Mouse (Mus musculus): ENCODE measurements around the gene Cbx6.
"Not testable (repeated sequence)": the region's sequence is repeated elsewhere in the genome, so short reads cannot be mapped to it uniquely, and the experiment has no call there.

Cbx6 gene

GRCm38 (mm10) chr15:79832064-79832900 is 2.2 kb downstream of the Cbx6 start:
- in situ Hi-C loops (cut with MboI; ENCODE audit: unreplicated experiment in 2 of 2), result loop anchor here (5.0 kb wide), 5 partner anchors 50 to 245 kb away; partner anchors contain the start of gene Apobec3 (in 1 of the 2)

- in situ Hi-C loops (cut with MboI; ENCODE audit: unreplicated experiment in 2 of 2), result loop anchor here (5.0 kb wide), 5 partner anchors 52 to 247 kb away; partner anchors contain the start of gene Apobec3 (in 1 of the 2)
These were observed 4.1 kb downstream of the Cbx6 start for GRCm38 (mm10) chr15:79830388-79830787.

GRCm38 (mm10) chr15:79829431-79829830 is 5.1 kb downstream of the Cbx6 start:
- in situ Hi-C loops (cut with MboI; ENCODE audit: unreplicated experiment in 2 of 2), result no loop called here

GRCm38 (mm10) chr15:79828366-79829035 is 6.0 kb downstream of the Cbx6 start:
- in situ Hi-C loops (cut with MboI; ENCODE audit: unreplicated experiment in 2 of 2), result no loop called here

DNA sequence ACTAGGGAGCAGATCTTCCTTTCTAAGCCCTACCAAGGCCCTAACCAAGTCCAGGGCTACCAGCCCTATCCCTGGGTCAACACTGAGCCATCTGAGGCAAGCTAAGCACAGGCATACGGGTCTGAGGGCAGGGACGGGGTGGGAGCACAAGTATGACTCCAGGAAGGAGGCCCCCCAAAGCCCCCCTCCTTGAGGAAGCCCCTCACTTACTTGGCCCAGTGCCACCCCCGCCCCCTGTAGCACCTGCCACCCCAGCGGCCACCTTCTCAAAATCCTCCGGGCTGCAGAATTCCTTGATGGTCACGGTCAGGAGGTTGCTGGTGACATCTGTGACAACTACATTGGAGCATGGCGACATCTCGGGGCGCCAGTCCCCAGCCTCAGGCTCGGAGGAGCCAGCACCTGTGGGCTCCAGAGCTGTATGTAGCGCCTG is 6.7 kb downstream of the Cbx6 start:
- in situ Hi-C loops (cut with MboI; ENCODE audit: unreplicated experiment in 2 of 2), result no loop called here

GRCm38 (mm10) chr15:79827061-79827777 is 7.3 kb downstream of the Cbx6 start:
- in situ Hi-C loops (cut with MboI; ENCODE audit: unreplicated experiment in 2 of 2), result no loop called here

DNA sequence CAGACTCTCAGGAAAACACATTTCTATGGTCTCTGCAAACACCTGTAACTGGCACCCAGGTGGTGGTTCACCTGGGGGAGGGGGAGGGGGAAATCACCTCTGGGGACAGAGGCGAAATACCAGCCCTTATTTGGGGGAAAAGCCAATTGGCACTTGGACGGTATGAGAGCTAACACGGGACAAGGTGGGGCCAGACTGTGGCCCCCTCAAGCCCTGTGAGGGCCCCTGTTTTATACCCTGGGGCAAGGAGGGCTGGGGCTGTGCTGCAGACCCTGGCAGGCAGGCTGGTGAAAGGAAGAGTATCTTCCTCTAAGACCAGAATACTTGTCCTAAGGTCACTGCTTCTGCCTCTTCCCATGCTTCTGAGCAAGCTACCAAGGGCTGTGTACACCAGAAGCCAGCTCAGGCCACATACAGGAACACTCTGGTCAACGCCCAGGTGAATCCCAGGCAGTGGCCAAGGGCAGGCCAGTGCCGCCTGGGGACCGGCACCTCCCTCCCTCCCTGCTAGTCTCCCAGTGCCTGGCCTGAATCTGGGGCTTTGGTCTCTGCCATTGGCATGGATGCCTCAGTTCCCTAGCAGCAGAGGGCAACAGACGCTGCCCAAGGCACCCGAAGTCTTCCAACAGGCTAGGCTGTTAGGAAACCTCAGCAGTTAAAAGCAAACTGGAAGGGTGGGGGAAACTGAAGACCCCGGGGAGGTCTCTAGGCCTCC is 8.1 kb downstream of the Cbx6 start:
- in situ Hi-C loops (cut with MboI; ENCODE audit: unreplicated experiment in 2 of 2), result no loop called here

- in situ Hi-C loops (cut with MboI; ENCODE audit: unreplicated experiment in 2 of 2), result no loop called here
These were observed 9.2 kb downstream of the Cbx6 start for GRCm38 (mm10) chr15:79825146-79825825.

GRCm38 (mm10) chr15:79823588-79824280 is 10.8 kb downstream of the Cbx6 start:
- in situ Hi-C loops (cut with MboI; ENCODE audit: unreplicated experiment in 2 of 2), result no loop called here

DNA sequence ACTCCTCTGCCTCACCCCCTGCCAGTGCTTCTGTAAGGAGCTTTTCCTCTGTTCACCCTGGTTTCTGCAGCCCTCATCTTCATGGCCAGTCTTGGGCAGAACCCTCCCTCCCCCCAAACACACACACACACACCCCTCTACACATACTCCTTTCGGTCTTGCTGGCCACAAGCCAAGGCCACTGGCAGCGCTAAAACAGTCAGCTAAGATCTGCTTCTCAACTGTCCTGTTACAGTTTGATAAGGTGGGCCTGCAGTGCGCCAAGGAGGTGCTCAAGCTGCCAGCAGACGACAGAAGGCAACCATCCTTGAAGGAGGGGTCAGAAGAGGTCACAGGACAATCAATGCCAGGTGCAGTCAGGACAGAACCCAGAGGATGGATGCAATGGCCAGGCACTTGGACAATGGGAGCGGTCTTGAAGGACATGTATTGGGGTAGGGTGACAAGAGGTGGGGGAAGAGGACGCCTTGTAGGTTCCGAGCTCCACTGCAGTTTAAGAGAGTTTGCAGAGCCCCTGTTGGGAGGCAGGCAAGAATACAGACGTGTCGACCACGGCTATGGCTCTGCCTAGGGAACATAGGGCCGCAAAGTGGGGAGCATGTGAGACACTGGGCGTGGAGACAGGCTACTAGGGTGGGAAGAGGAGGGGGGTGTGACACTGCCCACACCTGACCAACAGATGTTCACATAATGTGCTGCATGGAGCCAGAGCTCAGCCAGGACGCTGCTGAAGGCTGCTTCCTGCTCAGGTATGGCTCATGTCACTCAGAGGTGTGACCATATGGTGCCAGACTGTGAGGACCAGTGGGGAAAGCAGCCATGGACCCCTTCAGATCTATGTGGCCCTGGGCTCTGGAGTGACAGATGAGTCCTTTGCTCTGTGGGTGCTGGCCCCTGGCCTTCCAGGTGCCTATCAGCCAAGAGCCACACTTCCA is 12.0 kb downstream of the Cbx6 start:
- in situ Hi-C loops (cut with MboI; ENCODE audit: unreplicated experiment in 2 of 2), result no loop called here

DNA sequence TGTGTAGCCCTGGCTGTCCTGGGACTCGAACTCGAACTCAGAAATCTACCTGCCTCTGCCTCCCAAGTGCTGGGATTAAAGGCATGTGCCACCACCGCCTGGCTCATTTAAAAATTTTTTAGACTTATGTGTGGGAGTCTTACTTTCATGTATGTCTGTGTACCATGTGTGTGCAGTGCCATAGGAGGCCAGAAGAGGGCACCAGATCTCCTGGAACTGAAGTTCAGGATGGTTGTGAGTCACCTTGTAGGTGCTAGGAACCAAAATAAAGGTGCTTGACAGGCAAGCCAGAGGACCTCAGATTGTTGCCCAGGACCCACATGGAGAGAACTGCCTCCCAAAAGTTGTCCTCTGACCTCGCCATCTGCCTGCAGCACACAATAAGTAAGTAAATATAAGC is 16.2 kb downstream of the Cbx6 start:
- in situ Hi-C loops (cut with MboI; ENCODE audit: unreplicated experiment in 2 of 2), result no loop called here

- in situ Hi-C loops (cut with MboI; ENCODE audit: unreplicated experiment in 2 of 2), result no loop called here
These were observed 20.7 kb downstream of the Cbx6 start for GRCm38 (mm10) chr15:79813666-79814258.

GRCm38 (mm10) chr15:79812840-79813239 is 21.6 kb downstream of the Cbx6 start:
- in situ Hi-C loops (cut with MboI; ENCODE audit: unreplicated experiment in 2 of 2), result not testable (repeated sequence)

GRCm38 (mm10) chr15:79810997-79811396 is 23.5 kb downstream of the Cbx6 start:
- in situ Hi-C loops (cut with MboI; ENCODE audit: unreplicated experiment in 2 of 2), result no loop called here

DNA sequence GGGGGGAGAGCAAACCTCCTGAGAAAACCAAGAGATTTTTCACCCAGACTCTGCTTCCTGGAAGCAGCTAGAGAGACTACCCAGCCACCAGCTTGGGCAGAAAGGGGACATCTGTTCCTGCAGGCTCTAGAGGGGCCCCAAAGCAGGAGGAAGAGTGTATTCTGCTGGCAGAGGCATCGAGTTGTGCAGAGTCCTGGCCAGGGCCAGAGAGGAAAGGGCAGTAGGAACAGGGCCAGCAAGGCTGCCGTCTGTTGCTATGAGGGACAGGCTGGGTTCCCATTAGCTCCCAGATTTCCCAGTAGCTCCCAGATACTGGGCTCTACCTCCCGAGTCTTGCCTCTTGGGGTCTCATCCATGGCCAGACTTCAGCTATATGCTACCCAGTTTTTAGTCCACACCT is 24.4 kb downstream of the Cbx6 start:
- in situ Hi-C loops (cut with MboI; ENCODE audit: unreplicated experiment in 2 of 2), result no loop called here

DNA sequence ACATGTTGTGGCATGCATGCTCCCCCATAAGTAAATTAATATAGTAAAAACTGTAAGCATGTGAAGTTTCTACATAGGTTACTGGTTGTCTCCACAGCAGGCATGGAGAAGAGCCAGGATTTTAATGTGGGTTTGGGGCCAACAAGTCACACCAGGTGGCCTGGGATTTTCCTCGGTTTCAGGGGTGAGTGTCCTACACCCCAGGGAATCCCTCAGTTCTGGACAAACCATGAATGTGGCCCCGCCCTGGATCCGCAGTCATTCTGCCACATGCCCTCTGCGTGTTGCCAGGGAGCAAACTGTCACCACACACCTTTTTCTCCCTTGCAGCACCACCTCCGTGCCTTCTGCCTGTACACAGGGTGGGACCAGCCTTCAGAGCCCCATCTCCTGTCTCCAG is 25.8 kb downstream of the Cbx6 start:
- in situ Hi-C loops (cut with MboI; ENCODE audit: unreplicated experiment in 2 of 2), result no loop called here

GRCm38 (mm10) chr15:79808114-79808513 is 26.4 kb downstream of the Cbx6 start:
- in situ Hi-C loops (cut with MboI; ENCODE audit: unreplicated experiment in 2 of 2), result no loop called here

DNA sequence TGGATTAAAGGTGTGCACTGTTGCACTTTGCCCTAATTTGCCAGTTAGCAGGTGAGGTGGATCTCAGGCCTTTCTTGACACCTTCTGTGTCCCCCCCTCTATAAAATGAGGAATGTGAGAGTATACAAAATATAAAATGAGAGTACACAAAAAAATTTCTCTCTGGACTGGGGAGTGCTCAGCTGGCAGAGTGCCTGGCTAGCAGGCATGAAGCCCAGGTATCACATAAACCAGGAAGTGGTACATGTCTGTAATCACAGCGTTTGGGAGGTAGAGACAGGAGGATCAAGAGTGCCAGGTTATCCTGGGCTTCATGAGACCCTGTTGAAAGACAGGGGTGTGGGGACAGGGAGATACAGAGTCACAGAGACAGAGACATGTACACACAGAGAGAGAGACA is 27.4 kb downstream of the Cbx6 start:
- in situ Hi-C loops (cut with MboI; ENCODE audit: unreplicated experiment in 2 of 2), result no loop called here

Measured in v-Abl transformed pro-B cells (cell line).